Mouse (Mus musculus): ENCODE measurements around the gene Dab1. TPM values are rescaled to one million over a fixed set of nuclear protein-coding genes. Genes with fewer than 3 reads are reported as not detected.

The Dab1 gene
- total RNA-seq, 2 experiments from 2014 or later: not detected

- no peak for ATAC-seq (replicated peaks; ENCODE audit: low FRiP score, poor library complexity, severe bottlenecking)
These were observed 799.2 kb downstream of the Dab1 start for GRCm38 (mm10) chr4:104418354-104418753.

- no peak for ATAC-seq (replicated peaks; ENCODE audit: low FRiP score, poor library complexity, severe bottlenecking)
These were observed 802.0 kb downstream of the Dab1 start for GRCm38 (mm10) chr4:104420983-104421680.

GRCm38 (mm10) chr4:104429127-104429526 lies 810.0 kb downstream of the Dab1 start:
- ATAC-seq (replicated peaks; ENCODE audit: low FRiP score, poor library complexity, severe bottlenecking): no peak

GRCm38 (mm10) chr4:104431231-104431855 lies 812.2 kb downstream of the Dab1 start:
- ATAC-seq (replicated peaks; ENCODE audit: low FRiP score, poor library complexity, severe bottlenecking): no peak

- no peak for ATAC-seq (replicated peaks; ENCODE audit: low FRiP score, poor library complexity, severe bottlenecking)
These were observed 813.0 kb downstream of the Dab1 start for GRCm38 (mm10) chr4:104432150-104432549.

- ATAC-seq (replicated peaks; ENCODE audit: low FRiP score, poor library complexity, severe bottlenecking): no peak
These were observed 816.6 kb downstream of the Dab1 start for GRCm38 (mm10) chr4:104435736-104436135.

- ATAC-seq (replicated peaks; ENCODE audit: low FRiP score, poor library complexity, severe bottlenecking): no peak
These were observed 817.3 kb downstream of the Dab1 start for GRCm38 (mm10) chr4:104436411-104436810.

- no peak for ATAC-seq (replicated peaks; ENCODE audit: low FRiP score, poor library complexity, severe bottlenecking)
These were observed 819.6 kb downstream of the Dab1 start for GRCm38 (mm10) chr4:104438730-104439129.

GRCm38 (mm10) chr4:104439641-104440040 lies 820.5 kb downstream of the Dab1 start:
- ATAC-seq (replicated peaks; ENCODE audit: low FRiP score, poor library complexity, severe bottlenecking): no peak

GRCm38 (mm10) chr4:104442925-104443747 lies 824.0 kb downstream of the Dab1 start:
- no peak for ATAC-seq (replicated peaks; ENCODE audit: low FRiP score, poor library complexity, severe bottlenecking)

- ATAC-seq (replicated peaks; ENCODE audit: low FRiP score, poor library complexity, severe bottlenecking): no peak
These were observed 824.6 kb downstream of the Dab1 start for GRCm38 (mm10) chr4:104443775-104444174.

- ATAC-seq (replicated peaks; ENCODE audit: low FRiP score, poor library complexity, severe bottlenecking): no peak
These were observed 825.8 kb downstream of the Dab1 start for GRCm38 (mm10) chr4:104444985-104445384.

- no peak for ATAC-seq (replicated peaks; ENCODE audit: low FRiP score, poor library complexity, severe bottlenecking)
These were observed 829.0 kb downstream of the Dab1 start for GRCm38 (mm10) chr4:104448199-104448598.

GRCm38 (mm10) chr4:104450645-104451044 lies 831.5 kb downstream of the Dab1 start:
- no peak for ATAC-seq (replicated peaks; ENCODE audit: low FRiP score, poor library complexity, severe bottlenecking)

GRCm38 (mm10) chr4:104452587-104452986 lies 833.4 kb downstream of the Dab1 start:
- no peak for ATAC-seq (replicated peaks; ENCODE audit: low FRiP score, poor library complexity, severe bottlenecking)

- no peak for ATAC-seq (replicated peaks; ENCODE audit: low FRiP score, poor library complexity, severe bottlenecking)
These were observed 836.0 kb downstream of the Dab1 start for GRCm38 (mm10) chr4:104455151-104455550.

GRCm38 (mm10) chr4:104455760-104456159 lies 836.6 kb downstream of the Dab1 start:
- ATAC-seq (replicated peaks; ENCODE audit: low FRiP score, poor library complexity, severe bottlenecking): no peak

- ATAC-seq (replicated peaks; ENCODE audit: low FRiP score, poor library complexity, severe bottlenecking): no peak
These were observed 837.2 kb downstream of the Dab1 start for GRCm38 (mm10) chr4:104456173-104456873.

- no peak for ATAC-seq (replicated peaks; ENCODE audit: low FRiP score, poor library complexity, severe bottlenecking)
These were observed 839.6 kb downstream of the Dab1 start for GRCm38 (mm10) chr4:104458726-104459125.

All from erythroblast, adult 5-6 weeks (primary cell).